29 mouse cellular contexts compared by ENCODE assay signal in genomic region chr4:155323081-155323795, GRCm38 (mm10). TPM values are rescaled to one million over a fixed set of nuclear protein-coding genes. Genes with fewer than 3 reads are reported as not detected.
DNase-seq lines count a peak whose midpoint lies in the region; ATAC-seq and TF ChIP-seq lines count a peak whose summit lies in the region.
"Had no signal": no experiment of that assay in that cellular context is flagged by ENCODE, and none has a peak within 500 bp of the region (broad histone marks: within the 10 kb centered on the region; RNA-seq: fewer than 3 reads in every experiment).

No protein-coding gene starts in this region.

- H3K9me3 ChIP-seq in liver, embryonic 12.5 days (replicated peaks) = no peaks in the 10 kb centered on the region
- no peaks in the 10 kb centered on the region for H3K9me3 ChIP-seq in midbrain, embryonic 11.5 days (ENCODE audit: control insufficient read depth, low read length)
- H3K9me3 ChIP-seq in midbrain, embryonic 16.5 days (replicated peaks; ENCODE audit: control insufficient read depth, low read length, poor library complexity, severe bottlenecking) = no peaks in the 10 kb centered on the region
- no peaks in the 10 kb centered on the region for H3K9me3 ChIP-seq in forebrain, embryonic 14.5 days (replicated peaks; ENCODE audit: control insufficient read depth, low read length)
- H3K9me3 ChIP-seq: embryonic facial prominence, embryonic 10.5 days; embryonic facial prominence, embryonic 13.5 days; forebrain, embryonic 12.5 days; heart, embryonic 10.5 days; heart, embryonic 13.5 days had no signal

- DNase-seq in kidney, adult 8-10 months = peak; percentile 22 to 55
- DNase-seq in kidney, adult 18-20 months = no peak
- DNase-seq in liver, adult 2 months (ENCODE audit: extremely low read depth, low read depth, low spot score) = peak; percentile 94
- DNase-seq in midbrain, embryonic 11.5 days (ENCODE audit: low spot score, missing footprints) = no peak
- DNase-seq in yolk sac, embryonic 10.5 days (ENCODE audit: low spot score) = peak; percentile 37
- no peak for DNase-seq in forebrain, embryonic 14.5 days (ENCODE audit: low spot score)
- DNase-seq: adrenal gland, adult 2 months; adrenal gland, postnatal 14 days; cerebellum, adult 11 months; cerebellum, adult 2 months; cerebellum, adult 9-11 months; cerebellum, postnatal 36 days; embryo, embryonic 11 days; gastrocnemius, postnatal 10 days; gastrocnemius, postnatal 36 days; heart, adult 2 months; heart, postnatal 14 days; heart, postnatal 4 days had no signal

- H3K36me3 ChIP-seq in liver, adult 2 months (ENCODE audit: control insufficient read depth, insufficient read depth, low read length) = no peaks in the 10 kb centered on the region
- H3K36me3 ChIP-seq in liver, embryonic 12.5 days = no peaks in the 10 kb centered on the region
- H3K36me3 ChIP-seq in midbrain, embryonic 11.5 days (ENCODE audit: control insufficient read depth, insufficient read depth, low read length) = no peaks in the 10 kb centered on the region
- H3K36me3 ChIP-seq in midbrain, embryonic 16.5 days (ENCODE audit: control insufficient read depth, insufficient read depth, low read length) = no peaks in the 10 kb centered on the region
- H3K36me3 ChIP-seq in forebrain, embryonic 14.5 days (ENCODE audit: control insufficient read depth, insufficient read depth, low read length) = no peaks in the 10 kb centered on the region
- H3K36me3 ChIP-seq: embryonic facial prominence, embryonic 10.5 days; embryonic facial prominence, embryonic 13.5 days; forebrain, embryonic 12.5 days; heart, embryonic 10.5 days; heart, embryonic 13.5 days had no signal

- no peak overlapping the region for H3K4me3 ChIP-seq in liver, adult 2 months (ENCODE audit: insufficient read depth, low read depth, low read length)
- H3K4me3 ChIP-seq in liver, embryonic 12.5 days = no peak overlapping the region
- H3K4me3 ChIP-seq in midbrain, embryonic 11.5 days (ENCODE audit: low read depth, low read length) = no peak overlapping the region
- no peak overlapping the region for H3K4me3 ChIP-seq in midbrain, embryonic 16.5 days (ENCODE audit: low read depth, low read length)
- H3K4me3 ChIP-seq in forebrain, embryonic 14.5 days (ENCODE audit: low read depth, low read length) = no peak overlapping the region
- H3K4me3 ChIP-seq: embryonic facial prominence, embryonic 10.5 days; embryonic facial prominence, embryonic 13.5 days; erythroblast, embryonic 14.5 days; forebrain, embryonic 12.5 days; heart, adult 2 months; heart, embryonic 10.5 days; heart, embryonic 13.5 days had no signal

- WGBS in liver, adult 2 months = 12% methylated on average over 3 of the region's 3 CpGs
- WGBS in liver, embryonic 12.5 days (ENCODE audit: insufficient replicate concordance) = 54% methylated on average over 3 of the region's 3 CpGs
- WGBS in midbrain, embryonic 11.5 days = 77% methylated on average over 3 of the region's 3 CpGs
- WGBS in midbrain, embryonic 16.5 days = 78% methylated on average over 3 of the region's 3 CpGs
- WGBS in forebrain, embryonic 14.5 days = 90% methylated on average over 3 of the region's 3 CpGs

- peaks cover 23% of the 10 kb centered on the region for H3K4me1 ChIP-seq in liver, adult 2 months (ENCODE audit: control insufficient read depth, insufficient read depth, low read length)
- 0 out of 2 replicates have a peak, but pooled peaks cover 8% of the 10 kb centered on the region for H3K4me1 ChIP-seq in liver, embryonic 12.5 days
- peaks cover 7% of the 10 kb centered on the region; the same call in 1 of the 2 replicates for H3K4me1 ChIP-seq in midbrain, embryonic 11.5 days (ENCODE audit: control insufficient read depth, insufficient read depth, low read length)
- peaks cover 25% of the 10 kb centered on the region for H3K4me1 ChIP-seq in midbrain, embryonic 16.5 days (ENCODE audit: control insufficient read depth, insufficient read depth, low read length)
- peaks cover 5% of the 10 kb centered on the region; the same call in 1 of the 2 replicates for H3K4me1 ChIP-seq in forebrain, embryonic 14.5 days (ENCODE audit: control insufficient read depth, insufficient read depth, low read length)
- H3K4me1 ChIP-seq: heart, embryonic 13.5 days had no signal

- no peak overlapping the region for H3K4me2 ChIP-seq in liver, embryonic 12.5 days
- no peak overlapping the region for H3K4me2 ChIP-seq in midbrain, embryonic 11.5 days
- H3K4me2 ChIP-seq in midbrain, embryonic 16.5 days (ENCODE audit: low read length) = no peak overlapping the region
- H3K4me2 ChIP-seq in forebrain, embryonic 14.5 days (ENCODE audit: low read length) = no peak overlapping the region
- H3K4me2 ChIP-seq: embryonic facial prominence, embryonic 13.5 days; forebrain, embryonic 12.5 days; heart, embryonic 13.5 days had no signal

- H3K9ac ChIP-seq in liver, adult 2 months (ENCODE audit: low read depth, low read length) = no peak overlapping the region
- no peak overlapping the region for H3K9ac ChIP-seq in liver, embryonic 12.5 days
- 0 out of 2 replicates have a peak overlapping the region, but pooled peaks have one; percentile 14 for H3K9ac ChIP-seq in midbrain, embryonic 11.5 days (ENCODE audit: low read length)
- H3K9ac ChIP-seq in midbrain, embryonic 16.5 days (ENCODE audit: low read depth, low read length) = no peak overlapping the region
- no peak overlapping the region for H3K9ac ChIP-seq in forebrain, embryonic 14.5 days (ENCODE audit: low read length)
- H3K9ac ChIP-seq: embryonic facial prominence, embryonic 13.5 days; forebrain, embryonic 12.5 days; heart, embryonic 13.5 days had no signal

- peak overlapping the region; percentile 85 for H3K27ac ChIP-seq in liver, adult 2 months (replicated peaks; ENCODE audit: insufficient read depth, low read depth, low read length)
- no peak overlapping the region for H3K27ac ChIP-seq in liver, embryonic 12.5 days
- no peak overlapping the region; the same call in 1 of the 2 replicates for H3K27ac ChIP-seq in midbrain, embryonic 11.5 days (ENCODE audit: low read depth, low read length)
- H3K27ac ChIP-seq in midbrain, embryonic 16.5 days (ENCODE audit: low read length) = no peak overlapping the region
- no peak overlapping the region for H3K27ac ChIP-seq in forebrain, embryonic 14.5 days (ENCODE audit: low read depth, low read length)
- H3K27ac ChIP-seq: embryonic facial prominence, embryonic 10.5 days; embryonic facial prominence, embryonic 13.5 days; forebrain, embryonic 12.5 days; heart, adult 2 months; heart, embryonic 10.5 days; heart, embryonic 13.5 days had no signal

- ATAC-seq in liver, embryonic 12.5 days = no peak
- no peak for ATAC-seq in midbrain, embryonic 11.5 days (ENCODE audit: low FRiP score)
- no peak for ATAC-seq in midbrain, embryonic 16.5 days
- ATAC-seq in forebrain, embryonic 14.5 days = no peak
- ATAC-seq: CD4-positive, CD25-positive, alpha-beta regulatory T cell, adult 4 months; forebrain, embryonic 16.5 days had no signal

- H3K27me3 ChIP-seq in liver, adult 2 months (ENCODE audit: control insufficient read depth, insufficient read depth, low read length) = no peaks in the 10 kb centered on the region
- H3K27me3 ChIP-seq in liver, embryonic 12.5 days (replicated peaks) = peaks cover 40% of the 10 kb centered on the region
- H3K27me3 ChIP-seq in midbrain, embryonic 11.5 days (ENCODE audit: control insufficient read depth, insufficient read depth, low read length) = no peaks in the 10 kb centered on the region
- H3K27me3 ChIP-seq in midbrain, embryonic 16.5 days (ENCODE audit: control insufficient read depth, insufficient read depth, low read depth, low read length) = no peaks in the 10 kb centered on the region
- H3K27me3 ChIP-seq in forebrain, embryonic 14.5 days (replicated peaks; ENCODE audit: control insufficient read depth, insufficient read depth, low read length) = no peaks in the 10 kb centered on the region
- H3K27me3 ChIP-seq: embryonic facial prominence, embryonic 13.5 days; forebrain, embryonic 12.5 days had no signal

- TF ChIP-seq POLR2A in liver, adult 2 months (IDR thresholded peaks at IDR 0.05; ENCODE audit: extremely low read depth, insufficient read depth, low read length) = no peak

- no peaks in the 10 kb centered on the region; the same call in 1 of the 2 replicates for H3K79me2 ChIP-seq in liver, adult 2 months (ENCODE audit: control insufficient read depth, insufficient read depth, low read length)

- TF ChIP-seq CTCF in liver, adult 2 months (IDR thresholded peaks at IDR 0.05; ENCODE audit: low read depth, low read length) = no peak

RNA-seq across cellular contexts. Expression of gene Prkcz, which starts 37.9 kb away (rescaled TPM):
- total RNA-seq in liver, adult 2 months (2014; rRNA removed) = 13.8 and 18.3 TPM in 2 replicates
- polyA plus RNA-seq in liver, adult 2 months (2012; rRNA removed) = 11.4 and 11.6 TPM in 2 replicates
- 3.7 and 4.2 TPM in 2 replicates for polyA plus RNA-seq in liver, embryonic 12.5 days (2016; fragmentation: Nextera tagmentation; extraction: Ambion mirVana)
- 17.6 and 18.3 TPM in 2 replicates for polyA plus RNA-seq in midbrain, embryonic 11.5 days (2014; fragmentation: Nextera tagmentation; extraction: Ambion mirVana)
- 95.8 and 97.1 TPM in 2 replicates for polyA plus RNA-seq in midbrain, embryonic 16.5 days (2015; fragmentation: Nextera tagmentation; extraction: Ambion mirVana)
- polyA plus RNA-seq in forebrain, embryonic 14.5 days (2014; fragmentation: Nextera tagmentation; extraction: Ambion mirVana) = 45.4 and 52.5 TPM in 2 replicates
- total RNA-seq: granulocyte monocyte progenitor cell, adult 5-6 weeks had no signal

Comparison
In these comparisons a context has a peak if more than half of its experiments do, and no peak if none do; other contexts are left out.
1. DNase-seq: peak in kidney, adult 8-10 months (2 of 2), liver, adult 2 months (single experiment) and yolk sac, embryonic 10.5 days (single experiment); none in kidney, adult 18-20 months (single experiment), midbrain, embryonic 11.5 days (single experiment) and forebrain, embryonic 14.5 days (single experiment).